Mouse (Mus musculus): ENCODE data around the gene Trim11. TPM values are rescaled to one million over a fixed set of nuclear protein-coding genes. Genes with fewer than 3 reads are reported as not detected.

Trim11 gene
- total RNA-seq, 2 experiments from 2014 or later, result 6.7 to 10.8 TPM

GRCm38 (mm10) chr11:58955143-58955867 is 22.6 kb upstream of the Trim11 start:
- peak; percentile 10 for ATAC-seq (replicated peaks; ENCODE audit: low FRiP score, poor library complexity, severe bottlenecking)

- ATAC-seq (replicated peaks; ENCODE audit: low FRiP score, poor library complexity, severe bottlenecking), result no peak
Observed at GRCm38 (mm10) chr11:58955868-58956257, 22.0 kb upstream of the Trim11 start.

GRCm38 (mm10) chr11:58957226-58957914 is 20.5 kb upstream of the Trim11 start:
- ATAC-seq (replicated peaks; ENCODE audit: low FRiP score, poor library complexity, severe bottlenecking), result no peak

GRCm38 (mm10) chr11:58958536-58958935 is 19.4 kb upstream of the Trim11 start:
- no peak for ATAC-seq (replicated peaks; ENCODE audit: low FRiP score, poor library complexity, severe bottlenecking)

- ATAC-seq (replicated peaks; ENCODE audit: low FRiP score, poor library complexity, severe bottlenecking), result no peak
Observed at GRCm38 (mm10) chr11:58959186-58959825, 18.6 kb upstream of the Trim11 start.

GRCm38 (mm10) chr11:58959921-58960465 is 17.9 kb upstream of the Trim11 start:
- peak; percentile 82 for ATAC-seq (replicated peaks; ENCODE audit: low FRiP score, poor library complexity, severe bottlenecking)

GRCm38 (mm10) chr11:58961364-58962177 is 16.3 kb upstream of the Trim11 start:
- no peak for ATAC-seq (replicated peaks; ENCODE audit: low FRiP score, poor library complexity, severe bottlenecking)

- no peak for ATAC-seq (replicated peaks; ENCODE audit: low FRiP score, poor library complexity, severe bottlenecking)
Observed at GRCm38 (mm10) chr11:58963543-58963942, 14.3 kb upstream of the Trim11 start.

GRCm38 (mm10) chr11:58964216-58964615 is 13.7 kb upstream of the Trim11 start:
- no peak for ATAC-seq (replicated peaks; ENCODE audit: low FRiP score, poor library complexity, severe bottlenecking)

GRCm38 (mm10) chr11:58965001-58965760 is 12.7 kb upstream of the Trim11 start:
- ATAC-seq (replicated peaks; ENCODE audit: low FRiP score, poor library complexity, severe bottlenecking), result no peak

GRCm38 (mm10) chr11:58967346-58967745 is 10.5 kb upstream of the Trim11 start:
- ATAC-seq (replicated peaks; ENCODE audit: low FRiP score, poor library complexity, severe bottlenecking), result peak; percentile 66

- no peak for ATAC-seq (replicated peaks; ENCODE audit: low FRiP score, poor library complexity, severe bottlenecking)
Observed at GRCm38 (mm10) chr11:58968551-58968950, 9.3 kb upstream of the Trim11 start.

GRCm38 (mm10) chr11:58969027-58969426 is 8.9 kb upstream of the Trim11 start:
- no peak for ATAC-seq (replicated peaks; ENCODE audit: low FRiP score, poor library complexity, severe bottlenecking)

GRCm38 (mm10) chr11:58969659-58970058 is 8.2 kb upstream of the Trim11 start:
- ATAC-seq (replicated peaks; ENCODE audit: low FRiP score, poor library complexity, severe bottlenecking), result no peak

- no peak for ATAC-seq (replicated peaks; ENCODE audit: low FRiP score, poor library complexity, severe bottlenecking)
Observed at GRCm38 (mm10) chr11:58970831-58971530, 6.9 kb upstream of the Trim11 start.

GRCm38 (mm10) chr11:58971796-58972195 is 6.1 kb upstream of the Trim11 start:
- no peak for ATAC-seq (replicated peaks; ENCODE audit: low FRiP score, poor library complexity, severe bottlenecking)

- ATAC-seq (replicated peaks; ENCODE audit: low FRiP score, poor library complexity, severe bottlenecking), result no peak
Observed at GRCm38 (mm10) chr11:58974414-58974813, 3.5 kb upstream of the Trim11 start.

GRCm38 (mm10) chr11:58977150-58977549 is 743 bp upstream of the Trim11 start:
- ATAC-seq (replicated peaks; ENCODE audit: low FRiP score, poor library complexity, severe bottlenecking), result peak; percentile 72
